Mouse (Mus musculus) liver, embryonic 14.5 days (tissue): ENCODE measurements at regions not wholly inside any gene's neighbourhood (a gene's known extent, or its start where the extent isn't known, plus 50 kb on each side); places are given as distances from the start of the nearest gene placed in this dataset.

Experiments
- CTCF ChIP-seq: IDR thresholded peaks from 2 replicates; pipeline ENCODE4 v1.5.1; 2016; ENCODE audit warnings: antibody characterized with exemption, low read depth, control low read depth
- EP300 ChIP-seq: IDR thresholded peaks from 2 replicates; pipeline ENCODE4 v1.6.1; 2016; ENCODE audit warnings: antibody characterized with exemption, low read depth

DNA sequence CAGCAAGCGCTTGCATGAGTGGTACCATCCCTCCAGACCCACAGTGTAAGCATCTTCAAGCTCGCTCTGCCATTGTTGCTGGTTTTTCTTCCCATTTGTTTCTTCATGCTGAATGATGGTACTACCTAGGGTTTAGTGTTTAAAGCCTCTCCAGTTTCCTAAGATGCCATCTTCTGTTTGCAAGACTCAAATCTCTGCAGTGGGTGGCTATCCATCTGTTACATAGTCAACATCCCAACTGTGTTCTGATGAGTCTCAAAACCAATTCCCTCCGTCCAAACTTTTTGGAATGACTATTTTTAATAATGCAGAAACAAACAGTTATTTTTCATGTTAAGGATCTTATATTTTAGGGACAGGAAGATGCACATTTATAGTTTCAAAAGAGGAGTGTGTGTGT, 338.0 kb upstream of the Auts2 start:
- TF ChIP-seq CTCF = no peak
- TF ChIP-seq EP300 = no peak
